Mouse (Mus musculus) left cerebral cortex, postnatal 14 days (tissue): ENCODE measurements around the gene Zbtb2. TPM values are rescaled to one million over a fixed set of nuclear protein-coding genes. Genes with fewer than 3 reads are reported as not detected.

Experiments used
- DNase-seq, 2 experiments: peaks; one replicate each; pipeline ENCODE4 v3.0.0; 2021 to 2022; ENCODE audit warnings: low spot score in 2 of 2, mixed read lengths in 1 of 2
- intact Hi-C: fragments of 180-260 bp; cut with DNase I; formaldehyde crosslinking; loops from one replicate; pipeline ENCODE4 v1.15.1; 2025
- total RNA-seq, 2 experiments: library from RNA; stranded (reverse); gene quantifications; 2 replicates each; pipeline ENCODE4 v1.2.3; 2021

Gene Zbtb2
- total RNA-seq, 2 experiments from 2014 or later = 8.8 to 10.0 TPM

DNA sequence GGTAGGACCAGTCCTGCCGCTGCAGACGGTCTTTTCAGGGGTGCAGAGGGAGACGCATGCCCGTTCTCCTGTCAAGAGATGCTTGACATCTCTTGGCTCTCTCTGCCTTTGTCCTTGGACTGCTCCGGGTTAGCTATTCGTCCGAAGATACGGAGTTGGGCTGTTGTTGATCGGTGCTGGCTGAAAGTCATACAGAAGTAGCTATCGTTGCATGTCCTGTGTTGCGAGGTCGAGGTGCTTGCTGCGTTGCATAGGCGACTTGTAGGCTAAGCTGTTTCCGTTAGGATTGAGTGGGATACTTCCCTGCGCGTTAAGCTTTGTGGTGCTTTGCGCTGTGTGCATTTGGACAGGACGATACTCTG is 457 bp upstream of the Zbtb2 start:
- intact Hi-C loops = no loop called here
- no peak for DNase-seq

DNA sequence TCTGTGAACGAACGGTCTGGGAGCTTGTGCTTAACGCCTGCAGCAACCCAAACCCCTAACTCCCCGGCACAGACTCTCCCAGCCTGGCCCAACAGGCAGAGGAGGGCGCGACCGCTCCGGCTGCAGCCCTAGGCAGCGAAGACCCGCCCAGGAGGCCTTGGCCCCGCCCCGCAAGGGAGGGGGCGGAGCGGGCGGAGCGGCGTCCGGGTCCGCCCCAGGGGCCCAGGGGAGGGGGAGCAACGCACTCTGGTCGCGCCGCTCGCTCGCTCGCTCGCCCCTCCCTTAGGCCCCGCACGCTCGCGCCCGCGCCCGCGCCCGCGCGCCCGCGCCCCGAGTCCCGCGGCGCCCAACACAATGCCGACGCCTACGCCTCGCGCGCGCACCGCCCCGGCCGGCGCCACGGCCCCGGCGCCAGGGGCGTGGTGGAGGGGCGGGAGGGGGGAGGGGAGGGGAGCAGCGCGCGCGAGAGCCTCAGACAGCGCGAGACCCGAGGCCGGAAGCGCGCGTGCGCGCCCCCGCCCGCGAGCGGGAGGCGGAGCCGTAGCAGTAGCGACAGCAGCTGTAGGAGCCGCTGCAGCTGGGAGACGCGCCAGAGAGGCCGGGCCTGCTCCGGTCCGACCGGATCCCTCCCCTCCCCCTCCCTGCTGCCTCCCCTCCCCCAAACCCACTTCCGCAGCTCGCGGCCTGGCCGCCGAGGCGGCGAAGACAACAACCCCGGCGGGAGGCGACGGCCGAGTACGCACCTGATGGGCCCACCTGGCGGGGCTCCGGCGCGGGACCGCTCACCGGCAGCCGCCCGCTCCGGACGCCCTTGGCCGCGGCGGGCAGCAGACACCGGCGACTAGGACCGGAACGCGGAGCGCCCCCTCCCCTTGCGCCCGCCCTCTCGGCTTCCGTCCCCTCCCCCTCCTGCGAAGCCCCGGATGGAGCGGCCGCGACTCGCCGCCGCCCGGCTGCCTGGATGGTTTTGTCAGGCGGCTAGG is 1.0 kb downstream of the Zbtb2 start:
- peak; percentile 94 to 98 for DNase-seq
- intact Hi-C loops = no loop called here

DNA sequence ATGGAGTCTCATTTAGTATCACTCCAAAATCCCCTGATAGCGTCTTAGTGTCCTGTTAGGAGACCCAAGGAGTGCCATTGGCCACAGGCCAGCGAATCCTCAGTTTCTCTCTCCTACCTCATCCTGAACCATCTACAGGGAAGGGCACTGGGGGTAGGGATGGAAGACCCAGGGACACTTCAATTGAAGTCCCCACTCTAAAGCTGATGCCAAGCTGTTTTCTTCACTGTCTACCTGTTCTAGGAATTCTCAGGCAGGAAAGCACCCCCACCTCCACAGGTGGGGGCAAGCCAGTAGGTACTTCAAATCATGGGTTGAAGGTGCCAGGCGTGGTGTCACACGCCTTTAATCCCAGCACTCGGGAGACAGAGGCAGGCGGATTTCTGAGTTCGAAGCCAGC is 3.7 kb downstream of the Zbtb2 start:
- intact Hi-C loops = no loop called here

DNA sequence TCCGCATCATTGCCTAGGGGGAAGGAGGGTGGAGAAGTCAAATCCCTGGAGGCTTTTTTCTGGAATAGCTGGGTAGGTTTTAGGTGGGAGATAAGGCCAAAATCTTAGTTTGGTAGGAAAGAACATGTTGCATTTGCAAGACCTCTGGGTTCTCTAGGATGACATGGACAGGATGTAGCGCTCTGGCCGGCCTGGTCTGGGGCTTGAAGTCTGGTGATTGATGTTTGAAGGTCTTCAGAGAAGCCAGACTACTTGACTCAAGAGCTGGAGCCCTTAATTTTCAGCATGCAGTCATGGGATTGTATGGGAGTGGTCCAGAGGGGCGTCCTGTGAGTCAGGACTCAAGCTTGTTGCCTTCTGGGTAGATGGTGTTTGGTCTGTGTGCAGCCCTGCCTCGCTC is 7.2 kb downstream of the Zbtb2 start:
- DNase-seq = no peak
- intact Hi-C loops = no loop called here

More for the DNA sequence above, 3.7 kb downstream of the Zbtb2 start:
- no peak for DNase-seq

DNA sequence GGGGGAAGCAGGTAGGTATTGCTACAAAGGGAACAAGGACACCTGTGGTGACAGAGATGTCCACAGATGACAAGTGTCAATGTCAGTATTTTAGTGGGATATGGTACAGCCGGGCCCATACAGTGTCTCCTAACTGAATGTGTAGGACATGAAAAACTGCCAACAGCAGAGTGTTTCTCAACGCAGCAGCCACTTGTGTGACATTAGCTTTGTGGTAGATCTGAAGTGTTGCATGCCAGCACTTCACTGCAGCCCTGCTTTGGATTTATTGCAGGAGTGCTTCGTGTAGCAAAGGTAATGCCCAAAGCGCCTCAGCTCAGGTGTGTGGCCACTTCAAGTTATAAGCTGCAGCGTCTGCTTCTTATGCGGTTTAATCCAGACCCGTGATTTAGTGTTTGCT is 11.0 kb downstream of the Zbtb2 start:
- DNase-seq = no peak
- intact Hi-C loops = no loop called here

DNA sequence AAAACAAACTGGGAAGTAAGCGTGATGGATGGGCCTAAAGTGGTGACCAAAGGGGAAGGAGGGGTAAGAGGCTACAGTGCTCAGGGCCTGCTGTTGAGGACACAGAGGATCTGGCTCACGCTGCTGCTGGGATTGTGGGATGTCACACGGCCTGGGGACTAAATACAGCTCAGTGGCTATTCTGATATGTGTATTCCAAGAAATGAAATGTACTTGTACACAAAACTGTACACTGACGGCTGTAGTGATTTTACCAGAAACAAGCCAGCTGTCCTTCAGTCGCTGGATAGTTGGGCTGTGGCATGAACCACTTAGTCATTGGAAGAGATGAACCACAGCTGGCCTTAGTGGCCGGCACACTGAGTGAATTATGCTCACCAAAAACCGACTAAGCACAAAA is 11.4 kb downstream of the Zbtb2 start:
- no peak for DNase-seq
- intact Hi-C loops = no loop called here

DNA sequence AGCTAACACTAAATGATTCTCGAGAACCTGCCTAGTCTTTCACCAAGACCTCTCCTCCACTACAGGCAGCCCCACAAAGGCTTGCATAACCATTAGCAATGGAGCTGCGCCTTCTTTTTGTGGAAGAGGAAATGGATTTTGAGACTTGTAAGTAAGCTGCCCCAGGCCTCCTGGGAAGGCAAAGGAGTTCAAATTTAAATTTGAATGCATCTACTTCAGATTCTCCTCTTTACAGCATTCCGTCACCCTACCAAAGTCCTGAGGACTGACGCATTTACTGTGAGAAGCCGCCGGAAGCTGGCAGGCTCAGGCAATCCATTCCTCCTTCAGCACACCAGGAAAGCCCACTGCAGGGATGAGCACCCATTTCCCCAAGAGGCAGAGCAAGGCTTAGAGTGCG is 12.6 kb downstream of the Zbtb2 start:
- DNase-seq = no peak
- intact Hi-C loops = no loop called here

DNA sequence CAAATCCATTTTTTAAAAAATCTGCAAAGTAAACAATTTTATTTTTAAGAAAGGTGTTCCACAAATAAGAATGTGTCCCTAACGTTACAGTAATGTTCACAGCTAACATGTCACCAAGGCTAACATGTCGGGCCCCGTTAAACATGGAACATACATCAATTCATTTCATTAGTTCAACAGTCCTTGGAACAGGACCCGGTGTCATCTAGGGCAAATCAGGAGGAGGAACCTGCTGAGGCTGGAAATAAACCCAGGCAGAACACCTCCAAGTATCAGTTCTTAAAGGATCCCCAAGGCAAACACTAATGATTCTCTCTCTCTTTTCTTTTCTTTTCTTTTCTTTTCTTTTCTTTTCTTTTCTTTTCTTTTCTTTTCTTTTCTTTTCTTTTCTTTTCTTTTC is 13.2 kb downstream of the Zbtb2 start:
- intact Hi-C loops = no loop called here
- DNase-seq = no peak

DNA sequence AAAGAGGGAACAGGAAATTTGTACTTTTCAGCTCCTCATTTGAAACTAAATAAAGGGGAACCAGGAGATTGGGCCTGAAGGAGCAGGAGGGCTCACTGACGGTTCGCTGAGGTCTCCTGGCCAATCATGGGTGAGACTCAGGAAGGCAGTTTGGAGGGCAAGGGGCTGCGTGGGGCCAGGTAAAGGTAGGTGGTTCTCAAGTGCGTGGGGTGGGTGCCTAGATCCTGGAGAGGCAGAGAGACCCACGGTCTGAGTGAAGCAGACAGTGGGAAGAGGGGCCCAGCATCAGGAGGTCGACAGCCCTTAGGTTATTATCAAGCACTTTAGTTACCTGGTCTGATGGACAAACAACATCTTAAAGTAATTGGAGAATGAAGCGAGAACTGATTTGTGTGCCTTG is 13.7 kb downstream of the Zbtb2 start:
- DNase-seq = no peak
- intact Hi-C loops = no loop called here

DNA sequence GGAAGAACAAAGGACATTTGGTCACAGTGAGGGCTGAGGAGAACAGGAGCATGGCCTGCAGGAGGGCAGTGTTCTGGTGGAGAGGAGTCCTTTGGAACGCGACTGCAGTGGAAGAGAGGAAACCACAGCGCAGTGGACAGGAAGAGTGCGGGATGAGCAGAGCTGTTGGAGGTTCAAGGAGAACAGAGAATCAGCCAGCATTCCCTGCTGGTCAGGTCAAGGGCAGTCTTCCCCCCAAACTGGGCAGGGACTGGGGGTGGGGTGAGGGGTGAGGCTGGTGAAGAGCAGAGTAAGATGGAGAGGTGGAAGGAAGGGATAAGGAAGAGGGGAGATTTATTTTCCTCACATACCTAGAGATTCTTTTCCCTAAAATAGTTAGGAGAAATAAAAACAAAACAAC is 14.3 kb downstream of the Zbtb2 start:
- DNase-seq = no peak
- intact Hi-C loops = no loop called here

DNA sequence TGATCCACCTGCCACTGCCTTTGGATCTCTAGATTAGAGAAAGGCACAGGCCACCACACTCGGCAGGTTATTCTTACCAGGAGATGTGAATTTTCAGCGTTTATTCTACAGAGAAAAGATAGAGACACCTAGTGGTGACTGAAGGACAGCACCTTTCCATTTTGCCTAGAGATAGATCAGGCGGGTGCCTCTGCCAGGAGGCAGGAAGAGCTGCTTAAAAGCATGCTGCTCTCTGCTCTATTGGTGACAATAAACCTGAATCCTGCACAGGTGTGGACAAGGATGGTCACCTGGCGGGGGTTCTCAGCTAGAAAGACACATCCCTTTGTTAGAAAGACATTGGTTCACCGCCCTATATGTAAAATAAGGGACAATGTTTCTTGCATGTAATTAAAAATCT is 15.9 kb downstream of the Zbtb2 start:
- intact Hi-C loops = no loop called here
- DNase-seq = peak; percentile 66 to 75

DNA sequence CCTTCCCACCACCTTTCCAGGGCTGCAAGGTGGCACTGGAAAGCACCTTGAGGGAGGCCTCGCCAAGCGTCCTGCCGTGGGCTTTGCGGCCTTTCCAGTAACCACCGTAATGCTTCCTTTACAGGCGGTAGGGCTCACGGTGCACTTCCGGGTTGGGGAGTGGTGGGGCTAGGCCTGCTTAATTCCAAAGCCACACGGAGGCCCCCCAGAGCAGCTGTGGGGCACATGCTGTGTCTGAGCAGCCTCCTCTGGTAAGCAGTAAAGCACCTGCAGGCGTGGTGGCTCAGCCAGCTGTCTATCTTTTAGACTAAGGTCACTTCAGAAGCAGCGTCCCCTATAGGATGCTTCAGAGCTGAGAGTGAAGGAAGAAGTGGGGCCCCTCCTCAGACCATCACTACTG is 17.8 kb downstream of the Zbtb2 start:
- intact Hi-C loops = no loop called here
- DNase-seq = no peak

DNA sequence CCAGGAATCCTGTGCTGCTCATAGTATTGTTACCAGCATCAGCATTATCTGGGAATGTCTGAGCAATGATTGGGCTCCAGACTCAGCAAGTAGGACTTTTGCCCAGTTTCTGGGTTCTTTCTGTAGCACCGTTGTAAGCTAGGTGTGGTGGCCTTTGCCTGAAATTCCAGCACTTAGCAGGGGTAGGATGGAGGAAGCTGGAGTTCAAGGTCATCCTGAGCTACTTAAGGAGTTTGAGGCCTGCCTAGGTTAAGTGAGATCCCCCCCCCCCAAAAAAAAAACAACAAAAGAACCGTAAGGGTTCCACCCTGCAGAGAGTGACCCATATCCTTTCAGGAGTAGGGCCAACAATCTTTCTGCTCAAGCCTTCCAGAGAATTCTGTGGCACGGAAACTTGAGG is 23.3 kb downstream of the Zbtb2 start:
- no peak for DNase-seq
- intact Hi-C loops = no loop called here

DNA sequence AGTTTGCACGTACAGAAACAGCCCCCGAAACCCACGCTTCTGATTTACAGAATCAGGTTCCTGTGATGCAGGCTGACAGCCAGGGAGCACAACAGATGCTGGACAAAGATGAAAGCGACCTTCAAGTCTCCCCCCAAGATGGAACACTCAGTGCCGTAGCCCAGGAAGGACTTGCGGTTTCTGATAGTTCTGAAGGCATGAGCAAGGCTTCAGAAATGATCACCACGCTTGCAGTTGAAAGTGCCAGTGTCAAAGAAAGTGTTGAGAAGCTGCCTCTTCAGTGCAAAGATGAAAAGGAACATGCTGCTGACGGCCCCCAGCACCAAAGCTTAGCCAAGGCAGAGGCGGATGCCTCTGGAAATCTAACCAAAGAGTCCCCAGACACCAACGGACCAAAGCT is 30.5 kb downstream of the Zbtb2 start:
- no peak for DNase-seq
- intact Hi-C loops = no loop called here

DNA sequence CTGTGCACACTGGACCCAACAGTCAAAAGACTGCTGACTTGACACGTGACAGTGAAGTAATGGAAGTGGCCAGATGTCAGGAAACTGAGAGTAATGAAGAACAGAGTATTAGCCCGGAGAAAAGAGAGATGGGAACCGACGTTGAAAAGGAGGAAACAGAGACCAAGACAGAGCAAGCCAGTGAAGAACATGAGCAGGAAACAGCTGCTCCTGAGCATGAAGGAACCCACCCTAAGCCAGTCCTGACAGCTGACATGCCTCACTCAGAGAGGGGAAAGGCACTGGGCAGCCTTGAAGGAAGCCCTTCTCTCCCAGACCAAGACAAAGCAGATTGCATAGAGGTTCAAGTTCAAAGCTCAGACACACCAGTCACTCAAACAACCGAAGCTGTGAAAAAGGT is 31.3 kb downstream of the Zbtb2 start:
- intact Hi-C loops = no loop called here
- no peak for DNase-seq

DNA sequence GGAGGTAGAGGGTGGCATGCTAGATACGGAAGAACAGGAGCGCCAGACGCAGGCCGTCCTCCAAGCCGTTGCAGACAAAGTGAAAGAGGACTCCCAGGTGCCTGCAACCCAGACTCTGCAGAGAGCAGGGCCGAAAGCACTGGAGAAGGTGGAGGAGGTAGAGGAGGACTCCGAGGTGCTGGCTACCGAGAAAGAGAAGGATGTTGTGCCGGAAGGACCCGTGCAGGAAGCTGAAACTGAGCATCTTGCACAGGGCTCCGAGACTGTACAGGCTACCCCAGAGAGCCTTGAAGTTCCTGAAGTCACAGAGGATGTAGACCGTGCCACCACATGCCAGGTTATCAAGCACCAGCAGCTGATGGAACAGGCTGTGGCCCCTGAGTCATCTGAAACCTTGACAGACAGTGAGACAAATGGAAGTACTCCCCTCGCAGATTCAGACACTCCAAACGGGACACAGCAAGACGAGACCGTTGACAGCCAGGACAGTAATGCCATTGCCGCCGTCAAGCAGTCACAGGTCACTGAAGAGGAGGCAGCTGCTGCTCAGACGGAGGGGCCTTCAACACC is 31.9 kb downstream of the Zbtb2 start:
- DNase-seq = no peak
- intact Hi-C loops = no loop called here

DNA sequence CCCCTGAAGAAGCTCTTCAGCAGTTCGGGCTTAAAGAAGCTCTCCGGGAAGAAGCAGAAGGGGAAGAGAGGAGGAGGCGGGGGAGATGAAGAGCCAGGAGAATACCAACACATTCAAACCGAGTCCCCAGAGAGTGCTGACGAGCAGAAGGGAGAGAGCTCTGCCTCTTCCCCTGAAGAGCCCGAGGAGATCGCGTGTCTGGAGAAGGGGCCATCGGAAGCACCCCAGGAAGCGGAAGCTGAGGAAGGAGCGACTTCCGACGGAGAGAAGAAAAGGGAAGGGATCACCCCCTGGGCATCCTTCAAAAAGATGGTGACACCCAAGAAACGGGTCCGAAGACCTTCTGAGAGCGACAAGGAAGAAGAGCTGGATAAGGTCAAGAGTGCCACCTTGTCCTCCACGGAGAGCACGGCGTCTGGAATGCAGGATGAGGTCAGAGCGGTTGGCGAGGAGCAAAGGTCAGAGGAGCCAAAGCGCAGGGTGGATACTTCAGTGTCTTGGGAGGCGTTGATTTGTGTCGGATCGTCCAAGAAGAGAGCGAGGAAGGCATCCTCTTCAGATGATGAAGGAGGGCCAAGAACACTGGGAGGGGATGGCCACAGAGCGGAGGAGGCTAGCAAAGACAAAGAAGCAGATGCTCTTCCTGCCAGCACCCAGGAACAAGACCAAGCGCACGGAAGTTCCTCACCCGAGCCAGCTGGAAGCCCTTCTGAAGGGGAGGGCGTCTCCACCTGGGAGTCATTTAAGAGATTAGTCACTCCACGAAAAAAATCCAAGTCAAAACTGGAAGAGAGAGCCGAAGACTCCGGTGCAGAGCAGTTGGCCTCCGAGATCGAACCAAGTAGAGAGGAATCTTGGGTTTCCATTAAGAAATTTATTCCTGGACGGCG is 33.3 kb downstream of the Zbtb2 start:
- intact Hi-C loops = no loop called here
- DNase-seq = no peak

DNA sequence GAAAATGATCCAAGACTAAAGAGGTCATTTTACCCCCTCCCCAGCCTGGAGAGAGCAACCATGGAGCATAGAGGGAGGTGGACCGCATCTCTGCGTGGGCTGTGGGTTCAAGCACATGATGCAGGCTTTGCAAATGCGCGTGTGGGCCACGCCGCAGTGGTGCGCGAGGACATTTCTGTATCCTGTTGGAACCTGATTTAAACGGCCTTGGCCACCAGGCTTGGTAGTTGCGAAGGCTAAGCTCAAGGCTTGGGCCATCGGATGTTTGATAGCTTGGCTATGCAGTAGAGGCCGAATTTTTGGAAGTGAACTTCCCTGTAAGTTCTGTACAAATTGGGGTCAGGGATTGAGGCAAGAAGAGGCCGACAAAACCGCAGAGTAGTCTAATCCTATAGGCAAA is 40.3 kb downstream of the Zbtb2 start:
- intact Hi-C loops = loop anchor here (5.0 kb wide), 1 partner anchor 350 kb away; no protein-coding TSS in a partner anchor

DNA sequence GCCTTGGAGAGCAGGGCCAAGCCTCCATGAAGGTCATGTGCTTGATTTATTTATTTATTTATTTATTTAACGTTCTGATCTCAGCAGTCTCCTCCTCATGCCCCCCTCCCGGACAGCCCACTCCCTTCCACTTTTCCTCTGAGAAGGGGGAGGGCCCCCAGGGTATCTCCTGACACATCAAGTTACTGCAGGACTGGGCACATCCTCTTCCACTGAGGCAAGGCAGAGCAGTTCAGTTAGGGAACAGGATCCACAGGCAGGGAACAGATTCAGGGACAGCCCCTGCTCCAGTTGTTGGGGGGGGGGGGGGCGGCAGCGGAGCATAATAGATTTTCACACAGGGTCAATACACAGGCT is 40.8 kb downstream of the Zbtb2 start:
- intact Hi-C loops = loop anchor here (5.0 kb wide), 1 partner anchor 350 kb away; no protein-coding TSS in a partner anchor
- DNase-seq = no peak

More for the DNA sequence above, 40.3 kb downstream of the Zbtb2 start:
- DNase-seq = no peak

DNA sequence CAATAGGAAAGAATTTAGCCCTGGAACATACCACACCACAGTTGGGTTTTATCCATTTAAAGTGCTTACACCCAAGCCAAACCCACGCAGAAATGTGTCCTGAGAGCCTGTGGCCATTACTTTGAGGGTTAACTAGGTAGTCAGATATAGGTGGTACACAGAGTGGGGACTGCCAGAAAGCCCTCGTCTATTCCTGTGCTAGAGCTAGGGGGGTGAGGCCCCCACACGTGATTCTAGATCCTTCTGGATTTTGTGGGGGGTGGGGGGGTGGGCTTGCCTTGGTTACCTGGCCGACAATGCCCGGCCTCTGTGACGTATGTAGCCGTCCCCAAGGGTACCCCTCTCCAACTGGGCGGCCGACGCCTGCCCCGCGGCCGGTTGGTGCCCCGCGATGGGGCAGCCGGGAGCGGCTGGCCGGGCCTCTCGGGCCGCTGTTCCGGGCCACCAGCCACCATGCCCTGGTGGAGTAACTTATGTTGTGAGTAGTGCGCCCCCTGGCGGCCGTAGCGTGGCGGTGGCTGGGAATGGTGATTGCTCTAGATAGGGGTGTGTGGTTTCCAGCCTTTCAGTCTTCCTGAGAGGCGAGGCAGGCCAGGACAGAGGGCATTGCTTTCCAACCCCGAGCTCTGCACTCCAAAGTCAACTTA is 41.3 kb downstream of the Zbtb2 start:
- intact Hi-C loops = loop anchor here (5.0 kb wide), 1 partner anchor 349 kb away; no protein-coding TSS in a partner anchor

More for the DNA sequence above, 41.3 kb downstream of the Zbtb2 start:
- DNase-seq = peak; percentile 89 to 93
